Mouse (Mus musculus): ENCODE measurements around the gene Zbtb22.
"Not testable (repeated sequence)": the region's sequence is repeated elsewhere in the genome, so short reads cannot be mapped to it uniquely, and the experiment has no call there.

The Zbtb22 gene

GRCm38 (mm10) chr17:33915671-33916250, at the start of gene Zbtb22, which contains the start of gene Tapbp:
TSS of gene Zbtb22 (plus strand) at chr17:33915904.
TSS of gene Tapbp (plus strand) at chr17:33915899.
- peak; percentile 99 for DNase-seq

- DNase-seq = not testable (repeated sequence)
Measured at GRCm38 (mm10) chr17:33873537-33873936, 42.2 kb upstream of the Zbtb22 start, which contains the start of gene Gm7029. TSS of gene Gm7029 (plus strand) at chr17:33873837.

GRCm38 (mm10) chr17:33874411-33874810, 41.3 kb upstream of the Zbtb22 start:
- no peak for DNase-seq

GRCm38 (mm10) chr17:33875797-33876196, 39.9 kb upstream of the Zbtb22 start:
- not testable (repeated sequence) for DNase-seq

- not testable (repeated sequence) for DNase-seq
Measured at GRCm38 (mm10) chr17:33884320-33884719, 31.4 kb upstream of the Zbtb22 start.

GRCm38 (mm10) chr17:33887802-33888201, 27.9 kb upstream of the Zbtb22 start:
- not testable (repeated sequence) for DNase-seq

- not testable (repeated sequence) for DNase-seq
Measured at GRCm38 (mm10) chr17:33888230-33888629, 27.5 kb upstream of the Zbtb22 start.

- peak; percentile 48 for DNase-seq
Measured at GRCm38 (mm10) chr17:33889941-33890532, 25.7 kb upstream of the Zbtb22 start.

- peak; percentile 100 for DNase-seq
Measured at GRCm38 (mm10) chr17:33890533-33891059, 25.1 kb upstream of the Zbtb22 start, which contains the start of gene Kifc1. TSS of gene Kifc1 (minus strand) at chr17:33890661.

GRCm38 (mm10) chr17:33891357-33891756, 24.3 kb upstream of the Zbtb22 start:
- DNase-seq = peak; percentile 58

- peak; percentile 51 for DNase-seq
Measured at GRCm38 (mm10) chr17:33891892-33892291, 23.8 kb upstream of the Zbtb22 start.

- DNase-seq = no peak
Measured at GRCm38 (mm10) chr17:33892429-33892828, 23.3 kb upstream of the Zbtb22 start.

- DNase-seq = not testable (repeated sequence)
Measured at GRCm38 (mm10) chr17:33893011-33893410, 22.7 kb upstream of the Zbtb22 start.

GRCm38 (mm10) chr17:33897114-33897794, 18.4 kb upstream of the Zbtb22 start:
- no peak for DNase-seq

GRCm38 (mm10) chr17:33898193-33898592, 17.5 kb upstream of the Zbtb22 start:
- DNase-seq = not testable (repeated sequence)

- DNase-seq = no peak
Measured at GRCm38 (mm10) chr17:33899642-33900041, 16.1 kb upstream of the Zbtb22 start.

- DNase-seq = no peak
Measured at GRCm38 (mm10) chr17:33900281-33900988, 15.3 kb upstream of the Zbtb22 start.

- DNase-seq = no peak
Measured at GRCm38 (mm10) chr17:33900989-33901314, 14.8 kb upstream of the Zbtb22 start.

- DNase-seq = no peak
Measured at GRCm38 (mm10) chr17:33901653-33902052, 14.1 kb upstream of the Zbtb22 start.

GRCm38 (mm10) chr17:33902079-33902478, 13.6 kb upstream of the Zbtb22 start:
- no peak for DNase-seq

GRCm38 (mm10) chr17:33902491-33902890, 13.2 kb upstream of the Zbtb22 start:
- no peak for DNase-seq

GRCm38 (mm10) chr17:33903911-33904651, 11.6 kb upstream of the Zbtb22 start:
- DNase-seq = not testable (repeated sequence)
